8 mouse cellular contexts compared by ENCODE assay signal in the genomic region with DNA sequence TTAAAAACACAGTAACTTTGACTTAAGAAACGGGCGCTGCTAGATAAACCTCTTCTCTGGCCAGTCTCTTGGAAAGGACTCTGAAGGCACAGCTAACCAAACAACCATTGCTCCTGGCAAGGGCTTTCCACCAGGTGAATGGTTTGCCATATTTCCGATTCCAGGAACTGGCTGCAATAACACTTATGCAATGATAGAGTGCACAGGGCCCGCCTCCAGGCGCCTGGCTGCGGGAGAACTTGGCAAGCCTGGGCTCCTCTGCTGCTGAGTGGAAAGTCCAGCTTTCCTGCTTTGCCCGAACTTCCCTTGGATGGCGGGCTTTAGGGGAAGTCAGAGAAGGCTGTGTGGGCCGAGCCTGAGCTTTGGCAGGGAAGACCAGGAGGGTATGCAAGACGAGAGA.
A peak's percentile ranks its signal among the peaks of the same experiment; 100 is the strongest.
DNase-seq lines count a peak whose midpoint lies in the region; TF ChIP-seq lines count a peak whose summit lies in the region.

No protein-coding gene starts in this region.

- peaks cover 4% of the 10 kb centered on the region for H3K4me1 ChIP-seq in lung, adult 2 months (ENCODE audit: control insufficient read depth, insufficient read depth, low read length)

- intact Hi-C loops in heart, postnatal 25 days (cut with DNase I): loop anchor here (5.0 kb wide), 1 partner anchor 74 kb away; no protein-coding TSS in a partner anchor

- 23% methylated on average over 10 of the region's 10 CpGs for WGBS in lung, adult 2 months

- peak; percentile 9 to 28 for DNase-seq in layer of hippocampus, postnatal 10 days (ENCODE audit: low spot score in 2 of 2)
- DNase-seq in layer of hippocampus, postnatal 14 days (ENCODE audit: low spot score in 2 of 2): no peak
- peak; percentile 72 to 78 for DNase-seq in cerebellum, postnatal 25 days
- peak; percentile 79 for DNase-seq in heart, postnatal 25 days (ENCODE audit: low spot score)
- DNase-seq in lung, adult 2 months: peak; percentile 64
- DNase-seq in spleen, postnatal 4 days (ENCODE audit: low spot score in 2 of 2): no peak
- no peak for DNase-seq in right cerebral cortex, adult 18-20 months
- DNase-seq in c-Kit-positive CD71-positive TER-119-positive erythroid progenitor cells, embryonic 14.5 days (ENCODE audit: low spot score): no peak

- TF ChIP-seq POLR2A in lung, adult 2 months (IDR thresholded peaks at IDR 0.05; ENCODE audit: borderline replicate concordance, extremely low read depth, low read depth, low read length): no peak

- no peak overlapping the region for H3K4me3 ChIP-seq in lung, adult 2 months (replicated peaks; ENCODE audit: extremely low read depth, low read depth, low read length)

- TF ChIP-seq CTCF in lung, adult 2 months (IDR thresholded peaks at IDR 0.05; ENCODE audit: insufficient read depth, low read length): no peak

Comparison
In these comparisons a context has a peak if more than half of its experiments do, and no peak if none do; other contexts are left out.
1. DNase-seq: peak in layer of hippocampus, postnatal 10 days (2 of 2), cerebellum, postnatal 25 days (2 of 2), heart, postnatal 25 days (single experiment) and lung, adult 2 months (single experiment); none in layer of hippocampus, postnatal 14 days (0 of 2), spleen, postnatal 4 days (0 of 2), right cerebral cortex, adult 18-20 months (single experiment) and c-Kit-positive CD71-positive TER-119-positive erythroid progenitor cells, embryonic 14.5 days (single experiment).